In the genomic region with DNA sequence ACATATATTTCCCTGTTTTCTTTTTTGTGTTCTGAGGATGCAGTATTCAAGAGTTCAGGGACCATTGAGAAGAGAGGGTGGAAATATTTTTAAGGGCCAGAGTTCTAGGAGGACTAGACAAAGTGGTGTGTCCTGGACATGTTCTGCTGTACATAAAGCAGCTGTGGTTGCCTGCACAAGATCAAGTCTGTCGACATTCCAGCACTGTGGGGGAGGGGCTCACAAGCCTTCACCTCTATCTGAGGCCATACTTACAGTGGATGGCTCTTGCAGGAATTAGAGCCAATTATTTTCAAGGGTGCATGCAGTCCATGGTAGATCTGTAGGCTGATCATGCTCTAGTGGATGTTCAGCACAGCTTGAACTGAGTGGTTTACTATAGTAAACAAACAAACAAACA, we compare ENCODE assay signal across 14 mouse cellular contexts. TPM values are rescaled to one million over a fixed set of nuclear protein-coding genes. Genes with fewer than 3 reads are reported as not detected.
DNase-seq lines count a peak whose midpoint lies in the region; ATAC-seq and TF ChIP-seq lines count a peak whose summit lies in the region.
"Had no signal": no experiment of that assay in that cellular context is flagged by ENCODE, and none has a peak within 500 bp of the region (broad histone marks: within the 10 kb centered on the region; RNA-seq: fewer than 3 reads in every experiment).

No protein-coding gene starts in this region.

- no peak for ATAC-seq in intestine, embryonic 14.5 days (replicated peaks; ENCODE audit: low FRiP score, low TSS enrichment, low read depth)
- no peak for ATAC-seq in intestine, embryonic 16.5 days
- no peak for ATAC-seq in lung, postnatal 0 days
- ATAC-seq in granulocyte monocyte progenitor cell, adult 5-6 weeks (replicated peaks; ENCODE audit: poor library complexity, severe bottlenecking) = no peak

- no peak overlapping the region for H3K27ac ChIP-seq in intestine, embryonic 14.5 days (ENCODE audit: low read depth)
- no peak overlapping the region for H3K27ac ChIP-seq in intestine, embryonic 16.5 days (ENCODE audit: low read length)
- no peak overlapping the region for H3K27ac ChIP-seq in kidney, adult 2 months (ENCODE audit: insufficient read depth, low read depth, low read length)
- H3K27ac ChIP-seq in lung, postnatal 0 days (ENCODE audit: low read length) = 0 out of 2 replicates have a peak overlapping the region, but pooled peaks have one; percentile 14
- H3K27ac ChIP-seq: macrophage had no signal

- TF ChIP-seq EP300 in lung, postnatal 0 days (IDR thresholded peaks at IDR 0.05) = peak; percentile 20; the same call in 1 of the 2 replicates

- WGBS in intestine, embryonic 14.5 days = 4% methylated on average over 1 of the region's 1 CpGs
- WGBS in intestine, embryonic 16.5 days = 2% methylated on average over 1 of the region's 1 CpGs
- WGBS in kidney, adult 2 months = 2% methylated on average over 1 of the region's 1 CpGs
- 0% methylated on average over 1 of the region's 1 CpGs for WGBS in lung, postnatal 0 days

- DNase-seq in intestine, embryonic 14.5 days (ENCODE audit: low spot score) = no peak
- DNase-seq in adipocyte (ENCODE audit: low spot score) = peak; percentile 48
- DNase-seq in kidney, adult 2 months = peak; percentile 57
- peak; percentile 60 for DNase-seq in lung, postnatal 0 days (ENCODE audit: low spot score)
- no peak for DNase-seq in left cerebral cortex, adult 18-20 months (ENCODE audit: low spot score in 2 of 2)
- DNase-seq in thymus, postnatal 10 days (ENCODE audit: low spot score in 2 of 2) = no peak
- DNase-seq: right cerebral cortex, postnatal 25 days had no signal

- H3K9me3 ChIP-seq in intestine, embryonic 14.5 days (ENCODE audit: control insufficient read depth, low read length) = no peaks in the 10 kb centered on the region
- H3K9me3 ChIP-seq in intestine, embryonic 16.5 days (ENCODE audit: control insufficient read depth, low read length) = no peaks in the 10 kb centered on the region
- H3K9me3 ChIP-seq in lung, postnatal 0 days (ENCODE audit: low read length) = no peaks in the 10 kb centered on the region

- no peak overlapping the region for H3K9ac ChIP-seq in intestine, embryonic 14.5 days (ENCODE audit: low read length)
- no peak overlapping the region for H3K9ac ChIP-seq in intestine, embryonic 16.5 days (ENCODE audit: low read depth, low read length)
- H3K9ac ChIP-seq in lung, postnatal 0 days (replicated peaks; ENCODE audit: low read depth) = no peak overlapping the region

- H3K36me3 ChIP-seq in intestine, embryonic 14.5 days (ENCODE audit: control insufficient read depth, insufficient read depth, low read length) = peaks cover 68% of the 10 kb centered on the region
- no peaks in the 10 kb centered on the region for H3K36me3 ChIP-seq in intestine, embryonic 16.5 days (ENCODE audit: control insufficient read depth, insufficient read depth, low read length)
- no peaks in the 10 kb centered on the region for H3K36me3 ChIP-seq in kidney, adult 2 months (ENCODE audit: control insufficient read depth, insufficient read depth, low read length)
- H3K36me3 ChIP-seq in lung, postnatal 0 days (ENCODE audit: insufficient read depth, low read length) = no peaks in the 10 kb centered on the region

- H3K4me2 ChIP-seq in intestine, embryonic 14.5 days (ENCODE audit: low read length) = peak overlapping the region; percentile 29
- no peak overlapping the region for H3K4me2 ChIP-seq in intestine, embryonic 16.5 days (ENCODE audit: low read depth, low read length)
- H3K4me2 ChIP-seq in lung, postnatal 0 days (replicated peaks; ENCODE audit: low read depth, low read length) = no peak overlapping the region

- H3K4me3 ChIP-seq in intestine, embryonic 14.5 days (ENCODE audit: low read depth, low read length) = no peak overlapping the region
- no peak overlapping the region for H3K4me3 ChIP-seq in intestine, embryonic 16.5 days (ENCODE audit: low read length)
- no peak overlapping the region for H3K4me3 ChIP-seq in kidney, adult 2 months (ENCODE audit: insufficient read depth, low read depth, low read length)
- H3K4me3 ChIP-seq in lung, postnatal 0 days (ENCODE audit: low read depth, low read length) = no peak overlapping the region

- H3K27me3 ChIP-seq in intestine, embryonic 14.5 days (replicated peaks; ENCODE audit: control insufficient read depth, insufficient read depth, low read length) = no peaks in the 10 kb centered on the region
- no peaks in the 10 kb centered on the region for H3K27me3 ChIP-seq in intestine, embryonic 16.5 days (replicated peaks; ENCODE audit: control insufficient read depth, insufficient read depth, low read length)
- no peaks in the 10 kb centered on the region for H3K27me3 ChIP-seq in kidney, adult 2 months (replicated peaks; ENCODE audit: control insufficient read depth, insufficient read depth, low read length)
- no peaks in the 10 kb centered on the region for H3K27me3 ChIP-seq in lung, postnatal 0 days (replicated peaks; ENCODE audit: insufficient read depth, low read length)

- no peak for TF ChIP-seq POLR2A in kidney, adult 2 months (IDR thresholded peaks at IDR 0.05; ENCODE audit: low read depth, low read length)

- peaks cover 74% of the 10 kb centered on the region for H3K4me1 ChIP-seq in intestine, embryonic 14.5 days (replicated peaks; ENCODE audit: control insufficient read depth, insufficient read depth, low read length)
- peaks cover 54% of the 10 kb centered on the region for H3K4me1 ChIP-seq in intestine, embryonic 16.5 days (ENCODE audit: control insufficient read depth, insufficient read depth, low read length)
- H3K4me1 ChIP-seq in kidney, adult 2 months (ENCODE audit: control insufficient read depth, insufficient read depth, low read length) = peaks cover 15% of the 10 kb centered on the region
- peaks cover 16% of the 10 kb centered on the region; the same call in 1 of the 2 replicates for H3K4me1 ChIP-seq in lung, postnatal 0 days (ENCODE audit: insufficient read depth, low read depth, low read length)

- TF ChIP-seq CTCF in kidney, adult 2 months (conservative IDR thresholded peaks at IDR 0.05; ENCODE audit: insufficient read depth, insufficient read length, low read depth, low read length) = no peak
- no peak for TF ChIP-seq CTCF in lung, postnatal 0 days (IDR thresholded peaks at IDR 0.05)

RNA-seq across cellular contexts. Expression of gene Spaca6, which starts 7.9 kb away (rescaled TPM):
- polyA plus RNA-seq in intestine, embryonic 14.5 days (2014; fragmentation: Nextera tagmentation; extraction: Ambion mirVana) = 27.0 and 30.3 TPM in 2 replicates
- polyA plus RNA-seq in intestine, embryonic 16.5 days (2015; fragmentation: Nextera tagmentation; extraction: Ambion mirVana) = 13.7 and 14.5 TPM in 2 replicates
- 43.9 and 49.0 TPM in 2 replicates for polyA plus RNA-seq in kidney, adult 2 months (2012; rRNA removed)
- polyA plus RNA-seq in lung, postnatal 0 days (2015; fragmentation: Nextera tagmentation; extraction: Ambion mirVana) = 16.6 and 17.9 TPM in 2 replicates
- 1.6 and 3.2 TPM in 2 replicates for total RNA-seq in granulocyte monocyte progenitor cell, adult 5-6 weeks (2014; fragmentation: Nextera tagmentation)
- not detected in 2 replicates for total RNA-seq in granulocyte monocyte progenitor cell, adult 5-6 weeks (2017)
- total RNA-seq in left cerebral cortex, adult 18-20 months (2021) = 10 to 100 TPM; 81.6 to 81.8 TPM

RNA-seq across cellular contexts. Expression of gene Has1, which starts 20.1 kb away (rescaled TPM):
- polyA plus RNA-seq in intestine, embryonic 14.5 days (2014; fragmentation: Nextera tagmentation; extraction: Ambion mirVana) = 1.8 TPM in 2 replicates
- 0.34 and 0.56 TPM in 2 replicates for polyA plus RNA-seq in intestine, embryonic 16.5 days (2015; fragmentation: Nextera tagmentation; extraction: Ambion mirVana)
- 0.08 and 0.10 TPM in 2 replicates for polyA plus RNA-seq in kidney, adult 2 months (2012; rRNA removed)
- polyA plus RNA-seq in lung, postnatal 0 days (2015; fragmentation: Nextera tagmentation; extraction: Ambion mirVana) = 1.9 and 2.4 TPM in 2 replicates
- not detected in 2 replicates for total RNA-seq in granulocyte monocyte progenitor cell, adult 5-6 weeks (2014; fragmentation: Nextera tagmentation)
- total RNA-seq in granulocyte monocyte progenitor cell, adult 5-6 weeks (2017) = not detected in 2 replicates
- 1 to 10 TPM in 1 of 2 experiments, under 1 TPM in 1; 0.67 to 1.4 TPM for total RNA-seq in left cerebral cortex, adult 18-20 months (2021)
- total RNA-seq: common myeloid progenitor, adult 5-6 weeks had no signal
- polyA plus RNA-seq: macrophage had no signal

RNA-seq across cellular contexts. Expression of gene Fpr1, which starts 48.8 kb away (rescaled TPM):
- 0.13 TPM in 1 of 2 replicates, not detected in the other for polyA plus RNA-seq in intestine, embryonic 14.5 days (2014; fragmentation: Nextera tagmentation; extraction: Ambion mirVana)
- polyA plus RNA-seq in intestine, embryonic 16.5 days (2015; fragmentation: Nextera tagmentation; extraction: Ambion mirVana) = 0.29 and 0.60 TPM in 2 replicates
- polyA plus RNA-seq in kidney, adult 2 months (2012; rRNA removed) = 0.07 TPM in 1 of 2 replicates, not detected in the other
- 13.7 and 14.9 TPM in 2 replicates for polyA plus RNA-seq in lung, postnatal 0 days (2015; fragmentation: Nextera tagmentation; extraction: Ambion mirVana)
- not detected in 2 replicates for total RNA-seq in granulocyte monocyte progenitor cell, adult 5-6 weeks (2014; fragmentation: Nextera tagmentation)
- total RNA-seq in granulocyte monocyte progenitor cell, adult 5-6 weeks (2017) = 1.1 and 2.9 TPM in 2 replicates
- total RNA-seq in left cerebral cortex, adult 18-20 months (2021) = not detected

RNA-seq across cellular contexts. Expression of gene Fpr2, which starts 52.7 kb away (rescaled TPM):
- polyA plus RNA-seq in intestine, embryonic 14.5 days (2014; fragmentation: Nextera tagmentation; extraction: Ambion mirVana) = 0.38 TPM in 1 of 2 replicates, not detected in the other
- polyA plus RNA-seq in intestine, embryonic 16.5 days (2015; fragmentation: Nextera tagmentation; extraction: Ambion mirVana) = 0.32 and 0.61 TPM in 2 replicates
- polyA plus RNA-seq in kidney, adult 2 months (2012; rRNA removed) = 0.14 and 0.16 TPM in 2 replicates
- 12.6 and 15.4 TPM in 2 replicates for polyA plus RNA-seq in lung, postnatal 0 days (2015; fragmentation: Nextera tagmentation; extraction: Ambion mirVana)
- not detected in 2 replicates for total RNA-seq in granulocyte monocyte progenitor cell, adult 5-6 weeks (2014; fragmentation: Nextera tagmentation)
- total RNA-seq in granulocyte monocyte progenitor cell, adult 5-6 weeks (2017) = 3.5 and 5.0 TPM in 2 replicates
- total RNA-seq in left cerebral cortex, adult 18-20 months (2021) = not detected
- polyA plus RNA-seq: hindbrain, embryonic 11.5 days had no signal

RNA-seq across cellular contexts. Expression of gene Fpr3, which starts 52.8 kb away (rescaled TPM):
- polyA plus RNA-seq in intestine, embryonic 14.5 days (2014; fragmentation: Nextera tagmentation; extraction: Ambion mirVana) = not detected in 2 replicates
- not detected in 2 replicates for polyA plus RNA-seq in intestine, embryonic 16.5 days (2015; fragmentation: Nextera tagmentation; extraction: Ambion mirVana)
- polyA plus RNA-seq in kidney, adult 2 months (2012; rRNA removed) = not detected in 2 replicates
- polyA plus RNA-seq in lung, postnatal 0 days (2015; fragmentation: Nextera tagmentation; extraction: Ambion mirVana) = not detected in 2 replicates
- not detected in 2 replicates for total RNA-seq in granulocyte monocyte progenitor cell, adult 5-6 weeks (2014; fragmentation: Nextera tagmentation)
- total RNA-seq in granulocyte monocyte progenitor cell, adult 5-6 weeks (2017) = not detected in 2 replicates
- total RNA-seq in left cerebral cortex, adult 18-20 months (2021) = not detected
- total RNA-seq: adrenal gland, postnatal 4 days; common myeloid progenitor, adult 5-6 weeks had no signal
- polyA plus RNA-seq: hindbrain, embryonic 11.5 days; macrophage; thymus, postnatal 0 days had no signal

Comparison
In these comparisons a context has a peak if more than half of its experiments do, and no peak if none do; other contexts are left out.
1. DNase-seq: peak in adipocyte (single experiment), kidney, adult 2 months (single experiment) and lung, postnatal 0 days (single experiment); none in intestine, embryonic 14.5 days (single experiment), left cerebral cortex, adult 18-20 months (0 of 2) and thymus, postnatal 10 days (0 of 2).